Mouse (Mus musculus): ENCODE measurements around the gene Zmynd11. TPM values are rescaled to one million over a fixed set of nuclear protein-coding genes. Genes with fewer than 3 reads are reported as not detected.

Gene Zmynd11
- polyA plus RNA-seq, 1 experiment from 2014 or later, result 114 TPM

GRCm38 (mm10) chr13:9712409-9712808 is 52.7 kb downstream of the Zmynd11 start:
- no peak for ATAC-seq (ENCODE audit: insufficient number of reproducible peaks, low FRiP score, low TSS enrichment, low read depth)
- Histone ChIP-seq H3K4me2 (no peak overlapping the region), H3K9ac (no peak overlapping the region), H3K9me3 (no peaks in the 10 kb centered on the region), H3K4me1 (peaks cover 6% of the 10 kb centered on the region; the same call in 1 of the 2 replicates), H3K27me3 (no peaks in the 10 kb centered on the region), H3K27ac (no peak overlapping the region), H3K36me3 (0 out of 2 replicates have a peak, but pooled peaks cover 8% of the 10 kb centered on the region), H3K4me3 (no peak overlapping the region)
- 88% methylated on average over 1 of the region's 1 CpGs for WGBS

GRCm38 (mm10) chr13:9708433-9709240 is 56.5 kb downstream of the Zmynd11 start:
- Histone ChIP-seq H3K9ac (no peak overlapping the region), H3K36me3 (0 out of 2 replicates have a peak, but pooled peaks cover 2% of the 10 kb centered on the region), H3K4me2 (no peak overlapping the region), H3K27me3 (no peaks in the 10 kb centered on the region), H3K9me3 (no peaks in the 10 kb centered on the region), H3K4me3 (no peak overlapping the region), H3K27ac (no peak overlapping the region), H3K4me1 (peaks cover 6% of the 10 kb centered on the region; the same call in 1 of the 2 replicates)
- 47% methylated on average over 7 of the region's 7 CpGs for WGBS
- no peak for ATAC-seq (ENCODE audit: insufficient number of reproducible peaks, low FRiP score, low TSS enrichment, low read depth)

GRCm38 (mm10) chr13:9706720-9707119 is 58.4 kb downstream of the Zmynd11 start:
- Histone ChIP-seq H3K9ac (no peak overlapping the region), H3K9me3 (no peaks in the 10 kb centered on the region), H3K36me3 (no peaks in the 10 kb centered on the region), H3K4me2 (no peak overlapping the region), H3K4me1 (peaks cover 6% of the 10 kb centered on the region; the same call in 1 of the 2 replicates), H3K27ac (no peak overlapping the region), H3K4me3 (no peak overlapping the region), H3K27me3 (no peaks in the 10 kb centered on the region)
- 85% methylated on average over 8 of the region's 8 CpGs for WGBS
- no peak for ATAC-seq (ENCODE audit: insufficient number of reproducible peaks, low FRiP score, low TSS enrichment, low read depth)

GRCm38 (mm10) chr13:9702615-9703235 is 62.4 kb downstream of the Zmynd11 start:
- H3K9ac ChIP-seq, result no peak overlapping the region
- H3K4me2 ChIP-seq, result no peak overlapping the region
- H3K36me3 ChIP-seq, result peaks cover 4% of the 10 kb centered on the region; the same call in 1 of the 2 replicates
- H3K27ac ChIP-seq, result no peak overlapping the region
- no peaks in the 10 kb centered on the region for H3K9me3 ChIP-seq
- 77% methylated on average over 12 of the region's 12 CpGs for WGBS
- ATAC-seq (ENCODE audit: insufficient number of reproducible peaks, low FRiP score, low TSS enrichment, low read depth), result no peak
- H3K27me3 ChIP-seq, result no peaks in the 10 kb centered on the region
- no peaks in the 10 kb centered on the region for H3K4me1 ChIP-seq
- no peak overlapping the region for H3K4me3 ChIP-seq

- Histone ChIP-seq H3K4me3 (no peak overlapping the region), H3K36me3 (peaks cover 43% of the 10 kb centered on the region), H3K27me3 (no peaks in the 10 kb centered on the region), H3K27ac (no peak overlapping the region), H3K4me2 (no peak overlapping the region), H3K9me3 (no peaks in the 10 kb centered on the region), H3K9ac (no peak overlapping the region), H3K4me1 (no peaks in the 10 kb centered on the region)
- no peak for ATAC-seq (ENCODE audit: insufficient number of reproducible peaks, low FRiP score, low TSS enrichment, low read depth)
- 94% methylated on average over 4 of the region's 4 CpGs for WGBS
Observed at GRCm38 (mm10) chr13:9697340-9697739, 67.8 kb downstream of the Zmynd11 start.

- Histone ChIP-seq H3K4me3 (no peak overlapping the region), H3K36me3 (peaks cover 54% of the 10 kb centered on the region), H3K27ac (no peak overlapping the region), H3K27me3 (no peaks in the 10 kb centered on the region), H3K9me3 (no peaks in the 10 kb centered on the region), H3K4me2 (no peak overlapping the region), H3K9ac (no peak overlapping the region), H3K4me1 (no peaks in the 10 kb centered on the region)
- ATAC-seq (ENCODE audit: insufficient number of reproducible peaks, low FRiP score, low TSS enrichment, low read depth), result no peak
Observed at GRCm38 (mm10) chr13:9695809-9696208, 69.3 kb downstream of the Zmynd11 start.

GRCm38 (mm10) chr13:9695403-9695802 is 69.7 kb downstream of the Zmynd11 start:
- no peaks in the 10 kb centered on the region for H3K4me1 ChIP-seq
- H3K4me2 ChIP-seq, result no peak overlapping the region
- WGBS, result 80% methylated on average over 4 of the region's 4 CpGs
- H3K4me3 ChIP-seq, result no peak overlapping the region
- no peaks in the 10 kb centered on the region for H3K9me3 ChIP-seq
- H3K27me3 ChIP-seq, result no peaks in the 10 kb centered on the region
- ATAC-seq (ENCODE audit: insufficient number of reproducible peaks, low FRiP score, low TSS enrichment, low read depth), result no peak
- peaks cover 58% of the 10 kb centered on the region for H3K36me3 ChIP-seq
- H3K27ac ChIP-seq, result no peak overlapping the region
- no peak overlapping the region for H3K9ac ChIP-seq

GRCm38 (mm10) chr13:9694651-9695050 is 70.5 kb downstream of the Zmynd11 start:
- peaks cover 65% of the 10 kb centered on the region for H3K36me3 ChIP-seq
- H3K27ac ChIP-seq, result no peak overlapping the region

GRCm38 (mm10) chr13:9692876-9693275 is 72.3 kb downstream of the Zmynd11 start:
- 72% methylated on average over 3 of the region's 3 CpGs for WGBS
- Histone ChIP-seq H3K9me3 (no peaks in the 10 kb centered on the region), H3K27me3 (no peaks in the 10 kb centered on the region), H3K27ac (no peak overlapping the region), H3K4me3 (no peak overlapping the region), H3K36me3 (peaks cover 79% of the 10 kb centered on the region), H3K4me1 (no peaks in the 10 kb centered on the region), H3K4me2 (no peak overlapping the region), H3K9ac (no peak overlapping the region)
- ATAC-seq (ENCODE audit: insufficient number of reproducible peaks, low FRiP score, low TSS enrichment, low read depth), result no peak

More at GRCm38 (mm10) chr13:9694651-9695050, 70.5 kb downstream of the Zmynd11 start:
- Histone ChIP-seq H3K27me3 (no peaks in the 10 kb centered on the region), H3K4me1 (no peaks in the 10 kb centered on the region), H3K4me2 (no peak overlapping the region), H3K9ac (no peak overlapping the region), H3K4me3 (no peak overlapping the region), H3K9me3 (no peaks in the 10 kb centered on the region)
- 91% methylated on average over 6 of the region's 6 CpGs for WGBS
- ATAC-seq (ENCODE audit: insufficient number of reproducible peaks, low FRiP score, low TSS enrichment, low read depth), result no peak

- Histone ChIP-seq H3K27me3 (no peaks in the 10 kb centered on the region), H3K4me2 (no peak overlapping the region), H3K4me3 (no peak overlapping the region), H3K4me1 (no peaks in the 10 kb centered on the region), H3K36me3 (peaks cover 82% of the 10 kb centered on the region), H3K27ac (no peak overlapping the region), H3K9ac (no peak overlapping the region), H3K9me3 (no peaks in the 10 kb centered on the region)
- ATAC-seq (ENCODE audit: insufficient number of reproducible peaks, low FRiP score, low TSS enrichment, low read depth), result no peak
- 87% methylated on average over 16 of the region's 16 CpGs for WGBS
Observed at GRCm38 (mm10) chr13:9689366-9689765, 75.8 kb downstream of the Zmynd11 start.

- WGBS, result 88% methylated on average over 11 of the region's 11 CpGs
- Histone ChIP-seq H3K9ac (no peak overlapping the region), H3K4me1 (no peaks in the 10 kb centered on the region), H3K4me3 (no peak overlapping the region), H3K27ac (no peak overlapping the region), H3K4me2 (no peak overlapping the region), H3K27me3 (no peaks in the 10 kb centered on the region), H3K9me3 (no peaks in the 10 kb centered on the region), H3K36me3 (peaks cover 87% of the 10 kb centered on the region)
- no peak for ATAC-seq (ENCODE audit: insufficient number of reproducible peaks, low FRiP score, low TSS enrichment, low read depth)
Observed at GRCm38 (mm10) chr13:9686765-9687164, 78.4 kb downstream of the Zmynd11 start.

- no peak overlapping the region for H3K27ac ChIP-seq
- no peak overlapping the region for H3K4me3 ChIP-seq
- no peaks in the 10 kb centered on the region for H3K9me3 ChIP-seq
- peaks cover 86% of the 10 kb centered on the region for H3K36me3 ChIP-seq
- no peaks in the 10 kb centered on the region for H3K4me1 ChIP-seq
- no peak overlapping the region for H3K4me2 ChIP-seq
- no peaks in the 10 kb centered on the region for H3K27me3 ChIP-seq
- no peak overlapping the region for H3K9ac ChIP-seq
- ATAC-seq (ENCODE audit: insufficient number of reproducible peaks, low FRiP score, low TSS enrichment, low read depth), result no peak
- 94% methylated on average over 7 of the region's 7 CpGs for WGBS
Observed at GRCm38 (mm10) chr13:9686261-9686660, 78.9 kb downstream of the Zmynd11 start.
